Mouse (Mus musculus): ENCODE data around the gene Col8a2. TPM values are rescaled to one million over a fixed set of nuclear protein-coding genes. Genes with fewer than 3 reads are reported as not detected.

Gene Col8a2
- polyA plus RNA-seq, 2 experiments = 50.3 to 74.6 TPM

DNA sequence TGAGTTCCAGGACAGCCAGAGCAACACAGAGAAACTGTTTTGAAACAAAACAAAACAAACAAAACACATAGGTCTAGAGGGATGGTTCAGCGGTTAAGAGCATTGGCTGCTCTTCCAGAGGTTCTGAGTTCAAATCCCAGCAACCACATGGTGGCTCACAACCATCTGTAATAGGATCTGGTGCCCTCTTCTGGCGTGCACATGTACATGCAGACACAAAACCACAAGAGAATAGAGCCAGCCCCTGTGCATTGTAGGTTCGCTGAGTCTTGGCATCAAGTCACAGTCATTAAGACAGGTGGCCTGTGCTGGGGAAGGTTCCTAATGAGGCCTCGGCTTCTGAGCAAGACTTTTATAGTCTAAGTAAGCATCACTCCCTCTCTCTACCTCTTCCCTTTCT lies 17.3 kb downstream of the Col8a2 start:
- 52% methylated on average over 4 of the region's 4 CpGs for WGBS
- Histone ChIP-seq H3K4me2 (replicated peaks; ENCODE audit: low read depth, low read length, severe bottlenecking) (no peak overlapping the region), H3K4me3 (replicated peaks; ENCODE audit: low read length) (no peak overlapping the region), H3K27me3 (ENCODE audit: control insufficient read depth, insufficient read depth, low read length) (no peaks in the 10 kb centered on the region; the same call in 1 of the 2 replicates), H3K27ac (replicated peaks; ENCODE audit: low read depth, low read length) (no peak overlapping the region), H3K9ac (ENCODE audit: low read depth, low read length, severe bottlenecking) (no peak overlapping the region), H3K4me1 (ENCODE audit: control insufficient read depth, insufficient read depth, low read length) (peaks cover 25% of the 10 kb centered on the region), H3K9me3 (ENCODE audit: control insufficient read depth, low read length) (no peaks in the 10 kb centered on the region), H3K36me3 (ENCODE audit: control insufficient read depth, insufficient read depth, low read length) (no peaks in the 10 kb centered on the region)
- no peak for ATAC-seq (ENCODE audit: low FRiP score, low read depth)
- TF ChIP-seq POLR2A (IDR thresholded peaks at IDR 0.05; ENCODE audit: borderline replicate concordance, extremely low read depth, insufficient read depth, insufficient read length) = no peak
- no peak for DNase-seq (ENCODE audit: low spot score)

DNA sequence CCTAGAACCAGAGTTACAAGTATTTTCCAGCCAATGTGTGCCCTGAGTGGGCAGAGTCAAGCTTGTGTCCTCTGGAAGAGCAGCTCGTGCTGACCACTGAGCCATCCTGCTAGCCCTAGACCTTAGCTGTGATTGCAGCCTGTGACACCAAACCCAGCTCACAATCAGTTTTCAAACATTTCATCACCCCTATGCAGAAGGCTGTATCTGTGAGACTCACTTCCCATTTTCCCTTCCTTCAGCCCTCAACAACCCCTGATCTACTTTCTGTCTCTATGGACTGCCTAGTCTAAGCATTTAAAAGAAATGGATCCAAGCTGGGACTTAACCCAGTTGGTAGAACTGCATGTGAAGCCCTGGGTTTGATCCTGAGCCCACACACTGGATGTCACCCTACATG lies 18.8 kb downstream of the Col8a2 start:
- Histone ChIP-seq H3K27ac (replicated peaks; ENCODE audit: low read depth, low read length) (no peak overlapping the region), H3K4me2 (replicated peaks; ENCODE audit: low read depth, low read length, severe bottlenecking) (no peak overlapping the region), H3K27me3 (ENCODE audit: control insufficient read depth, insufficient read depth, low read length) (no peaks in the 10 kb centered on the region; the same call in 1 of the 2 replicates), H3K4me3 (replicated peaks; ENCODE audit: low read length) (no peak overlapping the region), H3K36me3 (ENCODE audit: control insufficient read depth, insufficient read depth, low read length) (peaks cover 5% of the 10 kb centered on the region; the same call in 1 of the 2 replicates), H3K9ac (ENCODE audit: low read depth, low read length, severe bottlenecking) (no peak overlapping the region), H3K9me3 (ENCODE audit: control insufficient read depth, low read length) (no peaks in the 10 kb centered on the region), H3K4me1 (ENCODE audit: control insufficient read depth, insufficient read depth, low read length) (peaks cover 26% of the 10 kb centered on the region)
- TF ChIP-seq POLR2A (IDR thresholded peaks at IDR 0.05; ENCODE audit: borderline replicate concordance, extremely low read depth, insufficient read depth, insufficient read length) = no peak
- ATAC-seq (ENCODE audit: low FRiP score, low read depth) = no peak
- no peak for DNase-seq (ENCODE audit: low spot score)
- 86% methylated on average over 1 of the region's 1 CpGs for WGBS

DNA sequence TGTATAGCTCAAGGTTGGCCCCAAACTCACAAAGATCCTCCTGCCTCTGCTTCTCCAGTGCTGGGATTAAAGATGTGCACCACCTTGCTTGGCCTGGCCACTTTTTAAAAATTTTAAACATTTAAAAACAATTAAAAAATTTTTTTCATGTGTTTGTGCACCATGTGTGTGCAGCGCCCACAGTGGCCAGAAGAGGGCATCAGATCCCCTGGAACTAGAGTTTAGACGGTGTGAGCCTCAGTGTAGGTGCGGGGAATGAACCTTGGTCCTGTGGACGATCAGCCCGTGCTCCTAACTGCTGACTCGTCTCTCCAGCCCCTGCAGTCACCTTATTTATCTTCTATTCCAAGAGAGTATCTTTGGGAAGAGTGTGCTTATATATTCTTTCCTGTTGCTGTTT lies 19.5 kb downstream of the Col8a2 start:
- Histone ChIP-seq H3K4me2 (replicated peaks; ENCODE audit: low read depth, low read length, severe bottlenecking) (no peak overlapping the region), H3K9me3 (ENCODE audit: control insufficient read depth, low read length) (no peaks in the 10 kb centered on the region), H3K4me1 (ENCODE audit: control insufficient read depth, insufficient read depth, low read length) (peaks cover 19% of the 10 kb centered on the region), H3K27me3 (ENCODE audit: control insufficient read depth, insufficient read depth, low read length) (no peaks in the 10 kb centered on the region; the same call in 1 of the 2 replicates), H3K9ac (ENCODE audit: low read depth, low read length, severe bottlenecking) (no peak overlapping the region), H3K36me3 (ENCODE audit: control insufficient read depth, insufficient read depth, low read length) (peaks cover 9% of the 10 kb centered on the region; the same call in 1 of the 2 replicates), H3K4me3 (replicated peaks; ENCODE audit: low read length) (no peak overlapping the region), H3K27ac (replicated peaks; ENCODE audit: low read depth, low read length) (no peak overlapping the region)
- DNase-seq (ENCODE audit: low spot score) (no peak), ATAC-seq (ENCODE audit: low FRiP score, low read depth) (no peak)
- WGBS = 87% methylated on average over 6 of the region's 6 CpGs
- no peak for TF ChIP-seq POLR2A (IDR thresholded peaks at IDR 0.05; ENCODE audit: borderline replicate concordance, extremely low read depth, insufficient read depth, insufficient read length)

DNA sequence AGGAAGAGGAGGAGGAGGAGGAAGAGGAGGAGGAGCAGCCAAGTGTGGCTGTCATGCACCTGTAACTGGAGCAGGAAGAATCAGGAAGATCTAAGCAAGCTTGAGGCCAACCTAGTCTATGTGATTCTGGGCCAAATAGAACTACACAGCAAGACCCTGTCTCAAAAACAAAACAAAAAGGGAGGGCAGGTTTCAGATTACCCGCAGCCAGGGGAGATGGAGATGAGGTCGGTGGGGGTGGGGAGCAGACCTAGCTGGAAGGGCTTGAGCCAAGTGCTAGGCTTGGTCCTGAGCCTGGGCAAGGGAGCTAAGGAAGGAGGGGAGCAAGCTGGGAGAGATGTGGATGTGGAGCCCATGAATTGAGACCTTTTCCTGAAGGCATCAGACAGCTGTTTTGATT lies 20.2 kb downstream of the Col8a2 start:
- no peak overlapping the region for H3K4me2 ChIP-seq (replicated peaks; ENCODE audit: low read depth, low read length, severe bottlenecking)
- ATAC-seq (ENCODE audit: low FRiP score, low read depth) (no peak), DNase-seq (ENCODE audit: low spot score) (no peak)
- 19% methylated on average over 2 of the region's 2 CpGs for WGBS
- no peak overlapping the region for H3K27ac ChIP-seq (replicated peaks; ENCODE audit: low read depth, low read length)
- H3K9ac ChIP-seq (ENCODE audit: low read depth, low read length, severe bottlenecking) = no peak overlapping the region
- peaks cover 14% of the 10 kb centered on the region; the same call in 1 of the 2 replicates for H3K36me3 ChIP-seq (ENCODE audit: control insufficient read depth, insufficient read depth, low read length)
- H3K27me3 ChIP-seq (ENCODE audit: control insufficient read depth, insufficient read depth, low read length) = no peaks in the 10 kb centered on the region
- TF ChIP-seq POLR2A (IDR thresholded peaks at IDR 0.05; ENCODE audit: borderline replicate concordance, extremely low read depth, insufficient read depth, insufficient read length) = no peak
- peaks cover 12% of the 10 kb centered on the region for H3K4me1 ChIP-seq (ENCODE audit: control insufficient read depth, insufficient read depth, low read length)
- H3K4me3 ChIP-seq (replicated peaks; ENCODE audit: low read length) = no peak overlapping the region
- no peaks in the 10 kb centered on the region for H3K9me3 ChIP-seq (ENCODE audit: control insufficient read depth, low read length)

DNA sequence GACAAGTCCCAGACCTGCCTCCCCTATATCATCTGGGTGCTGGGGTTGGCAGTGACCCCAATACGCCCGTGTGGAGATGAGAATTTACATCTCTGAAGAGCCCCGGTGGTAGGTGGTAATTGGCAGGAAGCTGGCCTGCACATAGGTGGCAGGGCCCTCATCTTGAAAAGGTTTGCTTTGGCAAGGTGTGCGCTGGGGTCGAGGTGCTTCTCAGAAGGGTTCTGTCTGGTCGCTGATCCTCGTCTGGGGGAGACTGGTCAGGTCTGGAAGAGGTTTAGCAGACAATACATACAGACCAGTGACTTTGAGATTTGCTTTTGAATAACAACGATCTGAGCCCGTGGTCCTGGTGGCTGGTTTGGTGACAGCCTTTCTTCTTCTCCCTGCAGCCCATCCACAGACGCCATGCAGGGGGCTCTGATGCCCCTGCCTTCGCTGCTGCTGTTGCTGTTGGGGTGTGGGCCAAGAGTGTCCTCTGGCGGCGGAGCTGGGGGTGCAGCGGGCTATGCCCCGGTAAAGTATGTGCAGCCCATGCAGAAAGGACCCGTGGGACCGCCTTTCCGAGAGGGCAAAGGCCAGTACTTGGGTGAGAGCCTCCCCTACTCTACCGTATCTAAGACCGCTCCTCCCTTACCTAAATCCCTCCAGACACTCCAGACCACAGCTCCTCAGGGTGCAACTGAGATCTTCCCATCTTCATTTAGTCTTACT lies 22.8 kb downstream of the Col8a2 start:
- DNase-seq (ENCODE audit: low spot score) = no peak
- no peak overlapping the region for H3K9ac ChIP-seq (ENCODE audit: low read depth, low read length, severe bottlenecking)
- H3K36me3 ChIP-seq (ENCODE audit: control insufficient read depth, insufficient read depth, low read length) = peaks cover 14% of the 10 kb centered on the region; the same call in 1 of the 2 replicates
- peak overlapping the region; percentile 42 for H3K4me2 ChIP-seq (replicated peaks; ENCODE audit: low read depth, low read length, severe bottlenecking)
- no peak for TF ChIP-seq POLR2A (IDR thresholded peaks at IDR 0.05; ENCODE audit: borderline replicate concordance, extremely low read depth, insufficient read depth, insufficient read length)
- H3K4me3 ChIP-seq (replicated peaks; ENCODE audit: low read length) = no peak overlapping the region; the same call in 1 of the 2 replicates
- peaks cover 17% of the 10 kb centered on the region for H3K4me1 ChIP-seq (ENCODE audit: control insufficient read depth, insufficient read depth, low read length)
- H3K27ac ChIP-seq (replicated peaks; ENCODE audit: low read depth, low read length) = no peak overlapping the region
- peak; percentile 39; the same call in 1 of the 2 replicates for ATAC-seq (ENCODE audit: low FRiP score, low read depth)
- WGBS = 16% methylated on average over 19 of the region's 20 CpGs
- no peaks in the 10 kb centered on the region for H3K27me3 ChIP-seq (ENCODE audit: control insufficient read depth, insufficient read depth, low read length)
- H3K9me3 ChIP-seq (ENCODE audit: control insufficient read depth, low read length) = no peaks in the 10 kb centered on the region
